Mouse (Mus musculus) liver, adult (tissue): ENCODE data around the gene Trim12a.
"Not testable (repeated sequence)": the region's sequence is repeated elsewhere in the genome, so short reads cannot be mapped to it uniquely, and the experiment has no call there.

Source experiments
- GATA4 ChIP-seq: IDR thresholded peaks from 2 replicates; pipeline ENCODE4 v1.6.1; 2014; ENCODE audit warnings: mild to moderate bottlenecking, low read length; ENCODE audit not compliant: insufficient replicate concordance

Gene Trim12a

DNA sequence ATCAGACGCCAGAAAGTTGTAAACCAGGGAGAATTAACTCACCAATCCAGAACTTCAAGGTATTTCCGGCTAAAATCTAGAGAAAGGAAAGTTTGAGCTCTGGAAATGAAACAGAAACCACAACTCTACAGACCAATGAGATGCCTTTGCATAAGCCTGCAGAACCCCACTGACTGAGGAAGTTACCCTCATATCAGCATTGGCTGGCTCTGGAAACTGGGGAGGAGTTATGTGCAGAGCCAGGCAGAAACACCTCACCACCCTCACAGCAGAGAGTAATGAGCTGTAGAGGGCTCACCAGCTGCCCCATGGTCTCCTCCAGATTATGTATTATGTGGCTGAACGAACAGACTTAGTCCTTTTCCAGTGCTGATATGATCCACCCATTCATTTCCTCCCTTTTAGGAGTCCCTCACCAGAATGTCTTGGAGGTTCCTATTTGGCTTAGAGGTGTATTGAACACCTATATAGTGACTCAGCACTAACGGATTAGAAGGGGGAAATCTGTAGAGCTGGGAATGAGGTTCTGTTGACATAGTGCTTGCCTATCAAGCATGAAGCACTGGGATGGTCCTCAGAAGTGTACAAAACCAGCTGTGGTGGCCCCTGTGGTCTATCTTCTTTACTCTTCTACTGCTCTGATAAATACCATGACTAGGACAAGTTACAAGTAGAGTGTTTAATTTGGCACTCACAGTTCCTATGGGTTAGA is at the start of gene Trim12a:
TSS of gene Trim12a (minus strand) at position 98 of the 712 bp plus-strand sequence.
- TF ChIP-seq GATA4: not testable (repeated sequence)

DNA sequence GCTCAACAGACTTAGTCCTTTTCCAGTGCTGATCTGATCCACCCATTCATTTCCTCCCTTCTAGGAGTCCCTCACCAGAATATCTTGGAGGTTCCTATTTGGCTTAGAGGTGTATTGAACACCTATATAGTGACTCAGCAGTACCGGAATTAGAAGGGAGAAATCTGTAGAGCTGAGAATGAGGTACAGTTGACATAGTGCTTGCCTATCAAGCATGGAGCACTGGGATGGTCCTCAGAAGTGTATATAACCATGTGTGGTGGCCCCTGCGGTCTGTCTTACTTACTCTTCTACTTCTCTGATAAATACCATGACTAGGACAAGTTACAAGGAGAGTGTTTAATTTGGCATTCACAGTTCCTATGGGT is 38.3 kb upstream of the Trim12a start:
- no peak for TF ChIP-seq GATA4

DNA sequence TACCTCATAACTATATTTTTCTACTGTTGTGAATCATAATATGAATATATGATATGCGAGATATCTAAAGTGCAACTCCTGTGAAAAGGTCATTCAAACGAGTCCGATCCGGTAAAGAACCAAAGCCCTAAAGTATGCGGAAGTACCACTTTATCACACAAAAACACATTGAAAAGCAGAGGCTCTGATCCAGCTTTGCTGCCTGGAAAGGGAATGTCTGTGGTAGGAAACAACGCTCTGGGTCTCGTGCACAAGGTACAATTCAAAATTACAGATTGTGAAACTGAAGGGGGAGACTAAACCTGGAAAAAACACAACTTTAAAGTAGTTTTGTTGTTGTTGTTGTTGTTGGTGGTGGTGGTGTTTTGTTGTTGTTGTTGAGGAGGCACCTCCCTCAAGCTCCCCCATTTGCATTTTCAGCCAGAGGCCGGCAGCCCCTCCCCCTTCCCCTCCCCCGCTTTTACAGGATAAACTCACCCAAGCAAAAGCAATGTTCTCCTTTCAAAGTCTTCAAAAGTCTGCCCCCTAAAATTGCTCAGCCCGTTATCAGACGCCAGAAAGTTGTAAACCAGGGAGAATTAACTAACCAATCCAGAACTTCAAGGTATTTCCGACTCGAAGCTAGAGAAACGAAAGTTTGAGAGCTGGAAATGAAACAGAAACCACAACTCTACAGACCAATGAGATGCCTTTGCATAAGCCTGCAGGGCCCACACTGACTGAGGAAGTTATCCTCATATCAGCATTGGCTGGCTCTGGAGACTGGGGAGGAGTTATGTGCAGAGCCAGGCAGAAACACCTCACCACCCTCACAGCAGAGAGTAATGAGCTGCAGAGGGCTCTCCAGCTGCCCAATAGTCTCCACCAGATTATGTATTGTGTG is 37.7 kb upstream of the Trim12a start, which contains the start of gene Trim12c:
TSS of gene Trim12c (minus strand) at position 646 of the 883 bp plus-strand sequence.
- TF ChIP-seq GATA4: peak; percentile 27; the same call in 1 of the 2 replicates

DNA sequence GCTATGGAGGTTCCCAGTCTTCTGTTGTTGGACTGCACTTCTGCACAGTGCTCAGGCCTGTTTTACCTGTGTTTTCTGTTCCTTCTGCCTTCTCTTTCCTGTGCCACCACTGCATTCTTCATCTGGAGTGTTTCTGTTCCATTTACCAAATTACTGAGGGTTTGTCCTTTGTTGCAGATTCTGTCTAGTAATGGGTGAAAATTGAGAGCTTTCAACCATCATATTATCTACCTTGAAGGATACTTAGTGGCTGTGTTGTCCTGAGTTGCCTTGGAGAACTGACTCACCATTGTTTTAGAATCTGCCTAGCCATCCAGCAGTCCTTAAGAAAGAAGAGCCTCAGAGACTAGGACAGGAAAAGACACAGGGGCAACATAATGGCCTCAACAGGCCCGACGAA is 13.9 kb upstream of the Trim12a start, which contains the start of gene Trim34b:
TSS of gene Trim34b (plus strand) at position 301 of the 400 bp plus-strand sequence.
- not testable (repeated sequence) for TF ChIP-seq GATA4

DNA sequence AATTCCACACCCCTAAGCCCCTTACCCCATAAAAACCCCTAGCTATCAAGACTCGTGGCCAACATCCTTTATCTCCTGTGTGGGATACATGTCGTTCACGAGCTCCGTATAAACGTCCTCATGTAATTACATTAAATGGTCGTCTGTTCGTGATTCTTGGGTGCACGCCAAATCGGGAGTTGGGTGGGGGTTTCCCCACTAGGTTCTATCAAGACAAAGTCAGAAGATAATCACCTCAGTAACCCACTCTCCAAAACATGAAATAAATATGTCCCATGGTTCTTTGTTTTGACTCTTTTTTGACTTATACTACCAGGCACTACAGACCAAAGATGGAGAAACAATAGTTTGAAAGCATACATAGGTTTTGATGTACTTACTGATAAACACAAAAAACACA is 6.8 kb upstream of the Trim12a start:
- TF ChIP-seq GATA4: no peak

DNA sequence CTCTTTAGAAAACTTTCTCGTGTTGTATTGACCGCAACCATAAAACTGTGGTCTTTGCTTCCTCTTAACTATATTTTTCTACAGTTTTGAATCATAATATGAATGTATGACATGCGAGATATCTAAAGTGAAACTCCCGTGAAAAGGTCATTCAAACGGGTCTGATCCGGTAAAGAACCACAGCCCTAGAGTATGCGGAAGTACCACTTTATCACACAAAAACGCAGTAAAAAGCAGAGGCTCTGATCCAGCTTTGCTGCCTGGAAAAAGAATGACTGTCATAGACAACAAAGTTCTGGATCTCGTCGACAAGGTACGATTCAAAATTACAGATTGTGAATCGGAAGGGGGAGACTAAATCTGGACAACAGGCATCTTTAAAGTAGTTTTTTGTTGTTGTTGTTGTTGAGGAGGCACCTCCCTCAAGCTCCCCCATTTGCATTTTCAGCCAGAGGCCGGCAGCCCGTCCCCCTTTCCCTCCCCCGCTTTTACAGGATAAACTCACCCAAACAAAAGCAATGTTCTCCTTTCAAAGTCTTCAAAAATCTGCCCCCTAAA is 391 bp downstream of the Trim12a start:
- TF ChIP-seq GATA4: no peak

DNA sequence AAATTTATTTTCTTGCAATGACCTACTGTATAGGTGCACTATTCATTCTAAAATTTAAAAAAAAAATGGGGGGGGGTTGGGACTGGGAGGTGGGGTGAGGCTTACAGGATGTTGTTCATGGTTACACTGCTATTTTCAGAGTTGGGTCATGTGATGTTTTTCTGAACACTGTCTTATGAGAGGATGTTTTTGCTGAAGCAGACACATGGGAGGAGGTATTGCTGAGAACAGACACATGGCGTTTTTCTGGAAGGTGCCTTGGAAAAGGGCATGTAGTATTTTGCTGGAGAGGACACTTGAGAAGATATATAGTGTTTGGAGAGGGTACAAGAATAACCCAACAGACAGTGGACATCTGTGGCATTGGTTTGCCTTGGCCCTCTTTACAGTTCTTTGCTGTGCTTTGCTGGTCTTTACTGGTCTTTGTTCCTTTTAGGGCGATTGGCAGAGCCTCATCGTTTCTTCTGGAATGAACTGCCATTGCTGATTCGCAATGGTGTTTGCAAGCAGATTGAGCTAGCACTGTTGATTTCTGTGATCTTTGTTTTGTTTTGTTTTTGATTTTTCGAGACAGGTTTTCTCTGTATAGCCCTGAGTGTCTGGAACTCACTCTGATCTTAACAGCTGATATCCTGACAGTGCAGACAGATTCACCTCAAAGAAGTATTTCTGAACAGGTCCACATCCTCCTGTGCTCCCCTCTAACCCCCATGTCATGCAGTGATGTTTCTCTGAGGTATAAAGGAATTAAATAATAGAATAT is 23.4 kb downstream of the Trim12a start:
- no peak for TF ChIP-seq GATA4

DNA sequence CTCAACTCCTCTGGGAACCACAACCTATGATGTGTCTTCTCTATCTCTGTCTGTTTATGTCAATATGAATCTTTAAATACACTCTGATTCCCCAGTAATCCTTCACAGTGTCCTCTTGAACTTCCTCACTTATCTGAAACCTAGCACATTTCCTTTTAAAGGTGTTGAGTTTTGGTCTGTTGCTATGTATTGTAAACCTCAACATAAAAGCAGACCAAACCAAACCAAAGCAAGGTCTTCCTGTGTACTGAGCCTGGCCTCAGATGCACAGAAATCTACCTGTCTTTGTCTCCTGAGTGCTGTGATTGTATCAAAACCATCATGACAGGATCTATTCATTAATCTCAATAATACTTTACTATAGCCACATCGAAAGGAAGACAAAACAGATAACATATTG is 24.6 kb downstream of the Trim12a start:
- no peak for TF ChIP-seq GATA4

DNA sequence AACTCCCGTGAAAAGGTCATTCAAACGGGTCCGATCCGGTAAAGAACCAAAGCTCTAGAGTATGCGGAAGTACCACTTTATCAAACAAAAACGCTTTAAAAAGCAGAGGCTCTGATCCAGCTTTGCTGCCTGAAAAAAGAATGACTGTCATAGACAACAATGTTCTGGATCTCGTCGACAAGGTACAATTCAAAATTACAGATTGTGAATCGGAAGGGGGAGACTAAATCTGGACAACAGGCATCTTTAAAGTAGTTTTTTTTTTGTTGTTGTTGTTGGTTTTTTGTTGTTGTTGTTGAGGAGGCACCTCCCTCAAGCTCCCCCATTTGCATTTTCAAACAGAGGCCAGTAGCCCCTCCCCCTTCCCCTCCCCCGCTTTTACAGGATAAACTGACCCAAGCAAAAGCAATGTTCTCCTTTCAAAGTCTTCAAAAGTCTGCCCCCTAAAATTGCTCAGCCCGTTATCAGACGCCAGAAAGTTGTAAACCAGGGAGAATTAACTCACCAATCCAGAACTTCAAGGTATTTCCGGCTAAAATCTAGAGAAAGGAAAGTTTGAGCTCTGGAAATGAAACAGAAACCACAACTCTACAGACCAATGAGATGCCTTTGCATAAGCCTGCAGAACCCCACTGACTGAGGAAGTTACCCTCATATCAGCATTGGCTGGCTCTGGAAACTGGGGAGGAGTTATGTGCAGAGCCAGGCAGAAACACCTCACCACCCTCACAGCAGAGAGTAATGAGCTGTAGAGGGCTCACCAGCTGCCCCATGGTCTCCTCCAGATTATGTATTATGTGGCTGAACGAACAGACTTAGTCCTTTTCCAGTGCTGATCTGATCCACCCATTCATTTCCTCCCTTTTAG is 27.5 kb downstream of the Trim12a start, which contains the start of gene Trim5:
TSS of gene Trim5 (minus strand) at position 519 of the 868 bp plus-strand sequence.
- not testable (repeated sequence) for TF ChIP-seq GATA4
